Mouse (Mus musculus): ENCODE data around the gene Agps. TPM values are rescaled to one million over a fixed set of nuclear protein-coding genes. Genes with fewer than 3 reads are reported as not detected.

Agps gene
- 3.5 and 5.1 TPM in 2 replicates for polyA plus RNA-seq (2012; rRNA removed)

- WGBS = under 1% methylated on average over 79 of the region's 86 CpGs
- TF ChIP-seq POLR2A (IDR thresholded peaks at IDR 0.05; ENCODE audit: low read depth, low read length) = peak; percentile 30
- TF ChIP-seq CTCF (IDR thresholded peaks at IDR 0.05; ENCODE audit: extremely low read depth, insufficient read depth, insufficient read length, insufficient replicate concordance) = no peak
- H3K27ac ChIP-seq (ENCODE audit: insufficient read depth, low read length) = peak within 1 kb of the TSS; percentile 67
Measured at GRCm38 (mm10) chr2:75831881-75832633, at the start of gene Agps. Agps (plus strand) TSS chr2:75832177.

GRCm38 (mm10) chr2:75786075-75786474 lies 45.9 kb upstream of the Agps start:
- Histone ChIP-seq H3K27me3 (ENCODE audit: control insufficient read depth, insufficient read depth, low read length) (no peaks in the 10 kb centered on the region), H3K4me3 (ENCODE audit: extremely low read depth, insufficient read depth, insufficient read length) (no peak overlapping the region), H3K27ac (ENCODE audit: insufficient read depth, low read length) (no peak overlapping the region), H3K36me3 (ENCODE audit: control insufficient read depth, insufficient read depth, low read length) (no peaks in the 10 kb centered on the region), H3K4me1 (ENCODE audit: control insufficient read depth, insufficient read depth, insufficient read length) (peaks cover 6% of the 10 kb centered on the region; the same call in 1 of the 2 replicates)
- TF ChIP-seq POLR2A (IDR thresholded peaks at IDR 0.05; ENCODE audit: low read depth, low read length) (no peak), CTCF (IDR thresholded peaks at IDR 0.05; ENCODE audit: extremely low read depth, insufficient read depth, insufficient read length, insufficient replicate concordance) (peak; percentile 61; the same call in 1 of the 2 replicates)
- peak; percentile 36 to 40 for DNase-seq (ENCODE audit: low read depth in 1 of 2, low spot score in 2 of 2)
- WGBS = 28% methylated on average over 6 of the region's 6 CpGs

More at GRCm38 (mm10) chr2:75831881-75832633, at the start of gene Agps:
- H3K4me3 ChIP-seq (ENCODE audit: extremely low read depth, insufficient read depth, insufficient read length) = peak within 1 kb of the TSS; percentile 97
- peak; percentile 68 to 89 for DNase-seq (ENCODE audit: low read depth in 1 of 2, low spot score in 2 of 2)
- H3K27me3 ChIP-seq (ENCODE audit: control insufficient read depth, insufficient read depth, low read length) = no peaks in the 10 kb centered on the region
- no peaks in the 10 kb centered on the region for H3K36me3 ChIP-seq (ENCODE audit: control insufficient read depth, insufficient read depth, low read length)
- H3K4me1 ChIP-seq (ENCODE audit: control insufficient read depth, insufficient read depth, insufficient read length) = peaks cover 6% of the 10 kb centered on the region; the same call in 1 of the 2 replicates

GRCm38 (mm10) chr2:75788511-75788910 lies 43.5 kb upstream of the Agps start:
- DNase-seq (ENCODE audit: low read depth in 1 of 2, low spot score in 2 of 2) = no peak
- 9% methylated on average over 3 of the region's 3 CpGs for WGBS
- no peak overlapping the region for H3K4me3 ChIP-seq (ENCODE audit: extremely low read depth, insufficient read depth, insufficient read length)
- TF ChIP-seq POLR2A (IDR thresholded peaks at IDR 0.05; ENCODE audit: low read depth, low read length) (no peak), CTCF (IDR thresholded peaks at IDR 0.05; ENCODE audit: extremely low read depth, insufficient read depth, insufficient read length, insufficient replicate concordance) (no peak)
- H3K36me3 ChIP-seq (ENCODE audit: control insufficient read depth, insufficient read depth, low read length) = no peaks in the 10 kb centered on the region
- peaks cover 7% of the 10 kb centered on the region; the same call in 1 of the 2 replicates for H3K4me1 ChIP-seq (ENCODE audit: control insufficient read depth, insufficient read depth, insufficient read length)
- H3K27ac ChIP-seq (ENCODE audit: insufficient read depth, low read length) = no peak overlapping the region
- no peaks in the 10 kb centered on the region for H3K27me3 ChIP-seq (ENCODE audit: control insufficient read depth, insufficient read depth, low read length)

- H3K36me3 ChIP-seq (ENCODE audit: control insufficient read depth, insufficient read depth, low read length) = no peaks in the 10 kb centered on the region
- H3K4me3 ChIP-seq (ENCODE audit: extremely low read depth, insufficient read depth, insufficient read length) = no peak overlapping the region
- H3K27me3 ChIP-seq (ENCODE audit: control insufficient read depth, insufficient read depth, low read length) = no peaks in the 10 kb centered on the region
- WGBS = 56% methylated on average over 14 of the region's 14 CpGs
- H3K27ac ChIP-seq (ENCODE audit: insufficient read depth, low read length) = no peak overlapping the region
- DNase-seq (ENCODE audit: low read depth in 1 of 2, low spot score in 2 of 2) = no peak
- peaks cover 7% of the 10 kb centered on the region; the same call in 1 of the 2 replicates for H3K4me1 ChIP-seq (ENCODE audit: control insufficient read depth, insufficient read depth, insufficient read length)
- TF ChIP-seq POLR2A (IDR thresholded peaks at IDR 0.05; ENCODE audit: low read depth, low read length) = no peak
- no peak for TF ChIP-seq CTCF (IDR thresholded peaks at IDR 0.05; ENCODE audit: extremely low read depth, insufficient read depth, insufficient read length, insufficient replicate concordance)
Measured at GRCm38 (mm10) chr2:75789959-75790523, 41.9 kb upstream of the Agps start.

GRCm38 (mm10) chr2:75791561-75792308 lies 40.2 kb upstream of the Agps start:
- Histone ChIP-seq H3K27ac (ENCODE audit: insufficient read depth, low read length) (no peak overlapping the region), H3K4me1 (ENCODE audit: control insufficient read depth, insufficient read depth, insufficient read length) (peaks cover 7% of the 10 kb centered on the region; the same call in 1 of the 2 replicates), H3K27me3 (ENCODE audit: control insufficient read depth, insufficient read depth, low read length) (no peaks in the 10 kb centered on the region), H3K36me3 (ENCODE audit: control insufficient read depth, insufficient read depth, low read length) (no peaks in the 10 kb centered on the region), H3K4me3 (ENCODE audit: extremely low read depth, insufficient read depth, insufficient read length) (peak overlapping the region; percentile 37; the same call in 1 of the 2 replicates)
- WGBS = 32% methylated on average over 18 of the region's 18 CpGs
- TF ChIP-seq CTCF (IDR thresholded peaks at IDR 0.05; ENCODE audit: extremely low read depth, insufficient read depth, insufficient read length, insufficient replicate concordance) (no peak), POLR2A (IDR thresholded peaks at IDR 0.05; ENCODE audit: low read depth, low read length) (no peak)
- DNase-seq (ENCODE audit: low read depth in 1 of 2, low spot score in 2 of 2) = no peak

GRCm38 (mm10) chr2:75792377-75793203 lies 39.4 kb upstream of the Agps start:
- peak; percentile 49 to 50 for DNase-seq (ENCODE audit: low read depth in 1 of 2, low spot score in 2 of 2)
- no peak for TF ChIP-seq POLR2A (IDR thresholded peaks at IDR 0.05; ENCODE audit: low read depth, low read length)
- TF ChIP-seq CTCF (IDR thresholded peaks at IDR 0.05; ENCODE audit: extremely low read depth, insufficient read depth, insufficient read length, insufficient replicate concordance) = no peak
- no peak overlapping the region for H3K27ac ChIP-seq (ENCODE audit: insufficient read depth, low read length)
- no peaks in the 10 kb centered on the region for H3K36me3 ChIP-seq (ENCODE audit: control insufficient read depth, insufficient read depth, low read length)
- 12% methylated on average over 12 of the region's 12 CpGs for WGBS
- 0 out of 2 replicates have a peak overlapping the region, but pooled peaks have one; percentile 7 for H3K4me3 ChIP-seq (ENCODE audit: extremely low read depth, insufficient read depth, insufficient read length)
- H3K4me1 ChIP-seq (ENCODE audit: control insufficient read depth, insufficient read depth, insufficient read length) = peaks cover 7% of the 10 kb centered on the region; the same call in 1 of the 2 replicates
- H3K27me3 ChIP-seq (ENCODE audit: control insufficient read depth, insufficient read depth, low read length) = no peaks in the 10 kb centered on the region
